Mouse (Mus musculus) R1 (cell line): ENCODE results near the gene Abhd14b.
"Not testable (repeated sequence)": the region's sequence is repeated elsewhere in the genome, so short reads cannot be mapped to it uniquely, and the experiment has no call there.

Experiments used
- DNase-seq: peaks from one replicate; pipeline ENCODE4 v3.0.0-alpha.2; 2018; ENCODE audit warnings: low read depth, low spot score

The Abhd14b gene

GRCm38 (mm10) chr9:106476002-106476923 is 29.0 kb downstream of the Abhd14b start:
- peak; percentile 69 for DNase-seq

GRCm38 (mm10) chr9:106476924-106477484 is 29.7 kb downstream of the Abhd14b start, which contains the start of gene Parp3:
Gene Parp3, minus strand, starts transcription at chr9:106476949.
- peak; percentile 100 for DNase-seq

GRCm38 (mm10) chr9:106477649-106478048 is 30.4 kb downstream of the Abhd14b start:
- no peak for DNase-seq

GRCm38 (mm10) chr9:106478101-106478500 is 30.8 kb downstream of the Abhd14b start:
- no peak for DNase-seq

GRCm38 (mm10) chr9:106480541-106480940 is 33.3 kb downstream of the Abhd14b start:
- no peak for DNase-seq

- no peak for DNase-seq
Observed at GRCm38 (mm10) chr9:106481075-106481474, 33.8 kb downstream of the Abhd14b start.

GRCm38 (mm10) chr9:106481676-106482075 is 34.4 kb downstream of the Abhd14b start:
- no peak for DNase-seq

GRCm38 (mm10) chr9:106482578-106483115 is 35.4 kb downstream of the Abhd14b start:
- DNase-seq, result no peak

- no peak for DNase-seq
Observed at GRCm38 (mm10) chr9:106483136-106483535, 35.9 kb downstream of the Abhd14b start.

- DNase-seq, result no peak
Observed at GRCm38 (mm10) chr9:106483606-106484005, 36.3 kb downstream of the Abhd14b start.

GRCm38 (mm10) chr9:106485076-106485475 is 37.8 kb downstream of the Abhd14b start:
- DNase-seq, result no peak

- not testable (repeated sequence) for DNase-seq
Observed at GRCm38 (mm10) chr9:106487602-106488001, 40.3 kb downstream of the Abhd14b start.

GRCm38 (mm10) chr9:106499667-106500066 is 52.4 kb downstream of the Abhd14b start, which contains the start of gene Iqcf1:
Gene Iqcf1, plus strand, starts transcription at chr9:106499967.
- DNase-seq, result no peak

- no peak for DNase-seq
Observed at GRCm38 (mm10) chr9:106501846-106502245, 54.6 kb downstream of the Abhd14b start.
